Mouse (Mus musculus) megakaryocyte, embryonic 14.5 days (primary cell): Measurements from ENCODE around the gene Sox9. TPM values are rescaled to one million over a fixed set of nuclear protein-coding genes. Genes with fewer than 3 reads are reported as not detected.

ENCODE experiments used
- H3K27me3 ChIP-seq: replicated peaks from 2 replicates; pipeline ENCODE3; 2012; ENCODE audit warnings: inconsistent platforms
- H3K36me3 ChIP-seq: replicated peaks from 2 replicates; pipeline ENCODE3; 2012; ENCODE audit warnings: low read length, inconsistent platforms, mixed read lengths
- H3K4me1 ChIP-seq: 2 replicates; pipeline ENCODE4 v1.6.1; 2012; ENCODE audit warnings: inconsistent platforms
- H3K4me3 ChIP-seq: replicated peaks from 2 replicates; pipeline ENCODE3; 2012; ENCODE audit warnings: moderate library complexity, mild to moderate bottlenecking, inconsistent platforms
- H3K9me3 ChIP-seq: 2 replicates; pipeline ENCODE4 v1.6.1; 2012; ENCODE audit warnings: inconsistent platforms
- FLI1 ChIP-seq: IDR thresholded peaks from 2 replicates; pipeline ENCODE4 v1.6.1; 2012; ENCODE audit warnings: low read length, inconsistent platforms, mixed read lengths
- GATA1 ChIP-seq: IDR thresholded peaks from 3 replicates; pipeline ENCODE4 v1.6.1; 2012; ENCODE audit warnings: mixed read lengths, low read length, inconsistent platforms, borderline replicate concordance
- polyA plus RNA-seq: library from polyadenylated mRNA; stranded (reverse); fragments of >175 nt; gene quantifications from 2 replicates; pipeline ENCODE4 v1.2.3, GENCODE M21; 2012; ENCODE audit warnings: low replicate concordance; ENCODE audit not compliant: insufficient read depth

Sox9 gene
- polyA plus RNA-seq, 1 experiment: not detected

DNA sequence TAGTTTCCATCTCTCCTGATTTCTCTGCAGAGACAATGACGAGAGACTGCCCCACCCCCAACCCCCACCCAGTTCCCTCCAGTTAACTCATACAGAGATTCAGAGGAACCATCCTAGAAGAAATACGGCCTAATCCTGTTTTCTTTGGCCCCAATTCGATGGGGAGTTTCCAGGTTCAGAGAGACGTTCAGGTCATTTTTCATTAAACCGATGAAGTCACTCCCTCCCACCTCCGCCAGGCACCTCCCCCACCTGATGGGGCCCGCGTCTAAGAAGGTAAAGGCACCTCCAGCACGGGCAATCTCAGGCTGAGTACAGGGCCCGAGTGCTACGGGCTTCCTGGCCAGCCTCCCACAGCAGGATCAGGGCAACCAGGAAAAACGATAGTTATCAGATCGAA lies 6.3 kb downstream of the Sox9 start:
- Histone ChIP-seq H3K27me3 (peaks cover 31% of the 10 kb centered on the region), H3K4me3 (no peak overlapping the region), H3K4me1 (peaks cover 8% of the 10 kb centered on the region), H3K9me3 (peaks cover 31% of the 10 kb centered on the region), H3K36me3 (no peaks in the 10 kb centered on the region)
- TF ChIP-seq GATA1 (no peak), FLI1 (no peak)

DNA sequence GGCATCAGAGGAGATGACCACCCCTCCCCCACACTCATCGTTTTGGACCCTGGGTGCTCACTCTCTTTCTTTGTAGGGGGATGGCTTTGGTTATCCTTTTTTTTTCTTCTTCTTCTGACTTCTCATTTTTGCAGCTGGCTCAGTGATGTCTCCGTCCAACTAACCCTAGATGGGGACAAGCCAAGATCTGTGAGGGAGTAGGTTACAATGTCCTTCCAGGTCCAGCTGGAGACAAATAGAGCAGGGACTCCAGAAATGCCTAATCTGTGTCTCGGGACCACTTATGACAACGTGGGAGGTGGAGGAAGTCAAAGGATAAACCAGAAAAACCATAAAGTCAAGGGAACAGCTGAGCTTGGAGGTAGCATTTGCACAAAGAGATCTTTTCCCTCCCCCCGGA lies 14.4 kb downstream of the Sox9 start:
- no peaks in the 10 kb centered on the region for H3K27me3 ChIP-seq
- H3K36me3 ChIP-seq: no peaks in the 10 kb centered on the region
- TF ChIP-seq GATA1 (no peak), FLI1 (no peak)
- peaks cover 61% of the 10 kb centered on the region for H3K9me3 ChIP-seq
- no peaks in the 10 kb centered on the region for H3K4me1 ChIP-seq
- no peak overlapping the region for H3K4me3 ChIP-seq

DNA sequence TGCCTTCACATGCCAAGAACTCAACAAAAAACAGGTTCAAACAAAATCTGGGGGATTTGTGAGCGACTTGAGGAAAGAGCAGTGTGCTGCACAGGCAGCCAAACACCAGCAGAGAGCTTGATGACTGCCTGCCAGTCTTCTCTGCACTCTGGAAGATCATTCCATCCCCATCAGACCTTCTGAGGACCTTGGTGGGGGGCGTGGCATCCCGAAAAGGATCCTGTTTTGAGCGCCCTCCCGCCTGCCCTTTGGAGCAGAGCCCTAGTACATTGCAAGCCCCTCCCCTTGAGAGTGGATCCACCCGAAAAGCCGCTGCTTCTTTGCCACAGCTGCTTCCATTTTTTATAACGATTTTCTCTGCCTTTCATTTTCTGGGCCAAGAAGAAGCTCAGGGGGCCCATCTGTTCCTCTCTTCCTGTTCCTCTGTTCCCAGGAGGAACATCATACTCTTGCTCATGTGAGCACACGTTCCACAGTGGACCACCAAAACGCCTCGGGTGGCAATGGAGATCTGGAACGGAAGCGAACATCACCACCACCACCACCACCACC lies 16.9 kb downstream of the Sox9 start:
- H3K4me3 ChIP-seq: no peak overlapping the region
- H3K9me3 ChIP-seq: peaks cover 44% of the 10 kb centered on the region
- H3K27me3 ChIP-seq: no peaks in the 10 kb centered on the region
- H3K4me1 ChIP-seq: no peaks in the 10 kb centered on the region
- no peaks in the 10 kb centered on the region for H3K36me3 ChIP-seq
- no peak for TF ChIP-seq FLI1
- no peak for TF ChIP-seq GATA1

DNA sequence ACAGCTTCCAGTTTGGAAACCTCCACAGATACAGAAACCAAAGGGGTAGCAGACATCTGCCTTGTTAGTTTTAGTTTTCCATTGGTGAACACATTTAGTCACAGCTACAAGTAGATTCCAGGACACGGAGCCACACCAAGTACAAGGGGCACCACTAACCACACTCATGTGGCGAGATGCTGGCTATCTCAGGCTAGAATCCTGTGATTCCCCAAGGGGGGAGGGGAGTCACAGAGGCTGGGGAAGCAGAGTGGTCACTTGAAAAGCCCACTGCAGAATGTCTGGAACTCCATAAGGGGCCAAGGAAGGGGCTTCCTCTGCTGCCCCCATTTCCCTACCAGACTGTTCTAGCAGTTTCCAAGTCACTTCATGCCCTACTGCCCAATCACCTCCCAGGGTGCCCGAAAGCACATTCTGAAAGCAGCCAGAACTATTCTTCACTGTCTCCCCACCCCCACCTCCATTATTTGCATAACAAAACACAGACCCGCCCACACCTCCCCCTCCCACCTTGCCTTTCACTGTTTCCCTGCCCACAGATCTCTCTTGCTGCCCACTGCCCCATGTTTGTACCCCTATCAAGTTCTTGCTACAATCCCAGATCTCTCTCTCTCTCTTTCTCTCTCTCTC lies 19.3 kb downstream of the Sox9 start:
- TF ChIP-seq FLI1 (no peak), GATA1 (no peak)

DNA sequence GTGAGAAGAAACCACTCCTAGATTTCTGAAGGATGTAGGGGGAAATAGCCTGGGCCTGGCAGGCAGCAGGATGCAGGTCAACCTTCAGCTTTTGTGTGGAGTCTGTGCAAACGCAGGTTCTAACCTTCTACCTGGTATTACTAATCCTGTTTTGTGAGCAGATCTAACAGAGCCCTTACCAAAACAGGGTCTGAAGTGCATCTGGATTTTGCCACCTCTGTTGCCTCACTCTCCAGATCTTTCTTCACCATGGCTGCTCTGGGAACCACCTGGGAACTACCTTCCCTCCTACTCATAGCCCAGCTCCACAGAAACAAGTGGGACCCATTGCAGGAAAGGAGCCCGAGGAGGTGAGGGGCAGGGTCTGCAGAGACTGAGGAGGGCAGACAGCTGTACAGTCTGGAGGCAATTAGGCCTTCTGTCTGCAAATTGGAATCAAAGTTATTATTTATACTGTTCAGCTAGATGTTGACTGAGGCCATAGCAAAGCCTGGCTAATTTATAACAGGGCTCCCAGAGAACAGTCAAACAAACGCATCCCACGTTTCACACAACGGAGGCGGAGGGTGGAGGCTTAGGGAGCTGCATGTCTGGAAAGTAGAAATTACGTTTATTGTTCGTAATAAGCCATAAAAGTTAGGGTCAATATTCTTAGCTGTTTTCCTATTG lies 25.9 kb downstream of the Sox9 start:
- H3K36me3 ChIP-seq: no peaks in the 10 kb centered on the region
- no peaks in the 10 kb centered on the region; the same call in 1 of the 2 replicates for H3K9me3 ChIP-seq
- H3K4me1 ChIP-seq: no peaks in the 10 kb centered on the region
- H3K4me3 ChIP-seq: no peak overlapping the region
- peaks cover 9% of the 10 kb centered on the region for H3K27me3 ChIP-seq
- TF ChIP-seq FLI1 (no peak), GATA1 (no peak)

More for the DNA sequence above, 19.3 kb downstream of the Sox9 start:
- Histone ChIP-seq H3K9me3 (peaks cover 34% of the 10 kb centered on the region), H3K36me3 (no peaks in the 10 kb centered on the region), H3K4me1 (no peaks in the 10 kb centered on the region), H3K4me3 (no peak overlapping the region), H3K27me3 (no peaks in the 10 kb centered on the region)

DNA sequence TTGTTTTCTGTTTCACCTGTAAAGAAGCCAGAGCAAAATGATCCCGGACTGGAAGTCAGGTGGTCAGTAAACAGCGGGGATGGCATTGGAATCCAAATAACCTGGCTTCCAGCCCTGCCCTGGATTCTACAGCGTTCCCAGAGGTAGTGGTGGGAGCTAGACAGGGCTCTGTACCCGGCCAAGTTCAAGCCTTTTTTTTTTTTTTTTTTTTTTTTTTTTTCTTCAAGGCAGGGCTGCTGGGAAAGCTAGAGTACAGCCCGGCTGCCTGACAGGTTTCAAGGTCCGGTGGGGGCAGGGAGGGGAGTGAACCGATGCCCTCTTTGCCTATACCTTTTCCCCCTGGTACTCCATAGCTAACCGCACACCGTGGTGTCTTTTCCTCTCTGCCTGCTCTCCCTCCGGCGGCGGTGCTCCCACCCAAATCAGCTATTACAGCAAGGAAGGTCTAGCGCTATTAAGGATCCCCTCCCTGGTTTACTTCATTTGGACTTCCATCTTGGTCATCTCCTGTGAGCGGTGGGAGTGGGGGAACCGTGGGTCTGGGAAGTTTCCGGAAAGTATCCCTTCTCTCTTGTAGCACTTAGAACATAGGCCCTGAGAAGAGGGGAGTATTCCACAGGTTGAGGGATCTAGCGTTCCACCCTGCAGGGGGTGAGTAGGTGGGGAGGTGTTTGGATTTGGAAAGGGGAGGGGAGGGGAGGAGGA lies 28.6 kb downstream of the Sox9 start:
- Histone ChIP-seq H3K27me3 (peaks cover 9% of the 10 kb centered on the region), H3K9me3 (peaks cover 10% of the 10 kb centered on the region; the same call in 1 of the 2 replicates), H3K36me3 (no peaks in the 10 kb centered on the region), H3K4me3 (no peak overlapping the region), H3K4me1 (no peaks in the 10 kb centered on the region)
- TF ChIP-seq FLI1 (no peak), GATA1 (no peak)

DNA sequence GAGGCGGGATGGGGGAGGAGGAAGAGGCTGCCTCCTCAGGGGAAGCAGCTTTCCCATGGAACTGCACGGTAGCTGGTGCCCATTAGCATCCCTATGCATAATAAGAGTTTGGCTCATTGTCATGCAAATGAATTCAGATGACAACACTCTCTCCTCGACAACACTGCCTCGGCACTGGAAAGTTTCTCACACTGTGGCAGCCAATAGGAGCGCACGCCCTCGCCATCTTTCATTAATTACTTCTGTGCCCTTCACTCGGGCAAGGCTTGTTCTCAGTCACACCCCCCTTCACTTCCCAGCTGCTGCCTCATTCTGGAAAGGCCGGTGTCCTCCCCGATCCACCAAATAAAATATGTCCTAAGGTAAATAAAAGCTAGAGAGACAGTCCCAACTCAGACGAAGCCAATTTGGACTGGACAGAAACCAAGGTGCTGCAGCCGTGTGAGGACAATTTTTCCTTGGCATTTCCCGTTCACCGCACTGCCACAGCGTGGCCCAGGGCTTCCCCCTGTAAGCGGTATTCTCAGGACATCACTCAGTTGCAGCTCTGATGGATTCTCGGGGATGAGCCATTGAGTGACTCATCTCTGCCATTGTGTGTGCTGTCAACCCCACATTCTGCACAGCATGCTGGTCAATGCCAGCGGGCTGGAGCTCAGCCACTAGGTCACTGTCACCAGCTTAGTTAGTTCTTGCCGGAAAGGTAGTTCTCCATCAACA lies 29.3 kb downstream of the Sox9 start:
- Histone ChIP-seq H3K36me3 (no peaks in the 10 kb centered on the region), H3K27me3 (peaks cover 9% of the 10 kb centered on the region), H3K4me3 (no peak overlapping the region), H3K9me3 (peaks cover 13% of the 10 kb centered on the region), H3K4me1 (no peaks in the 10 kb centered on the region)
- TF ChIP-seq FLI1: no peak
- TF ChIP-seq GATA1: no peak

DNA sequence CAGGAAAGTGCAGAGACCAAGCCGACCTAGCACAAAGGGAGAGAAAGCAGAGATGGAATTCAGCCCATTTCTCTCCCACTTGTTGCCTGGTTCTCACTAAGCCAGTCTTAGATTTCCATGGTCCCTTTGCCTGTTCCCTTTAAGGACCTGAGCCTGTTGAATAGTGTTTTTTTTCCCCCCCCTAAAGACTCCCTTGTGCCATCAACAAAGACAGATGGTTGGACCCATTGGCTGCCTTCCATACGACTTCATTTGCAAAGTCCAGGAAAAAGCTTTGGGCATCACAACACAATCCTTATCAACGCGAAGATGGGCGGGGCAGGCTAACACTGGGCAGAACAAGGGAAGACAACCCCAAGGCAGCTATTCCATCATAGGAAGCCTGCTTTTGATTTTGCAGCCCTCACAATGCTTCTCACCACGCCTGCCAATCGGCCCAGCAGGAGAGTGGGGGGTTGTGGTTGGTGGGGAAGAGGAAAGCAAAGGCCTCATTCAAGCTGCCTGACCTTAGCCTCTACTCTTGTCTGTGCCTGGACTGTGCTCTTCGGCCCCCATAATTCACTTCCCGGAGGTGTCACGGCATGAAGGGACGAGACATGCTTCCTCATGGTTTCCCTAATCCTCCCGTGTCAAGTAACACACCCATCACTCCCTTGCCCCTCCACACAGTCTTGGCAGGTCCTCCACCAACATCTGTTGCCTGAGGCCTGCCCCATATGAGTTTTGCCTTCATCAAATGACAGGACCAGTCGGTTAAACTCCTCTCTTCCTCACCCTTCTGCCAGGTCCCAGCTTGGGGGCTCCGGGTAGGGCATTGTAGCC lies 36.0 kb downstream of the Sox9 start:
- TF ChIP-seq FLI1 (no peak), GATA1 (no peak)
- Histone ChIP-seq H3K4me1 (no peaks in the 10 kb centered on the region), H3K4me3 (no peak overlapping the region), H3K9me3 (peaks cover 36% of the 10 kb centered on the region), H3K27me3 (no peaks in the 10 kb centered on the region), H3K36me3 (no peaks in the 10 kb centered on the region)

DNA sequence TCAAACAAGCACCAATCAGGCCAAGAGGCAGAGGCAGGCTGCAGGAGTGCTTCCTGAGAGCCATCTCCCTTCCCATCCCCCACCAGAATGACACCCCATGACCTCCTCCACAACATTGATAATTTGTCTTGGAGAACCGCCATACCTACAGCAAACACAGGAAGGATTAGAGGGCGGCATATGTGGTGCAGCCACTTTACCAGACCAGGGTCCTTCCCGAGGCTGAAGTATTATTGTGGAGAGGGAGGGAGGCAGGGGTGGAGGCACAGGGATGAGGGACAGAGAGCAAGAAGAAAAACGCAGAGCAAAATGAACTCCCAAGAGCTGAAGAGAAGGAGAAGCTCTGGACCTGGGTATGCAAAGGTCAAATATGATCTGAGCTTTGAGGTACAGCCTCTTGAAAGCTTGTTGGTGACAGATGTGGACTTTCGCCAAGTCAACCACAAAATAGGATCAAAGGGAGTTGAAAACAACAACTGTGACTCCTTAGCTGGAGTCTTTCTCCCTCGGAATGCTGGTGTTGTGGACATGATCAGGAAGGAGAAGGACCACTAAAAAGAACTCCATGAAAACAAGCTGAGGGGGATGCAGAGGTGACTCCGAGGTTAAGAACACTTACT lies 36.7 kb downstream of the Sox9 start:
- Histone ChIP-seq H3K27me3 (no peaks in the 10 kb centered on the region), H3K9me3 (peaks cover 33% of the 10 kb centered on the region), H3K4me3 (no peak overlapping the region), H3K36me3 (no peaks in the 10 kb centered on the region), H3K4me1 (no peaks in the 10 kb centered on the region)
- no peak for TF ChIP-seq FLI1
- TF ChIP-seq GATA1: no peak
